Mouse (Mus musculus) cortical plate, adult 2 months (tissue): ENCODE measurements at regions not wholly inside any gene's neighbourhood (a gene's known extent, or its start where the extent isn't known, plus 50 kb on each side); places are given as distances from the start of the nearest gene placed in this dataset.

Experiments
- CTCF ChIP-seq: fragments of 200-500 bp; IDR thresholded peaks from 2 replicates; pipeline ENCODE4 v1.5.1; 2011; ENCODE audit warnings: mild to moderate bottlenecking, control low read depth, low read length; ENCODE audit not compliant: insufficient read depth; ENCODE audit errors: extremely low read depth
- POLR2A ChIP-seq: fragments of 200-500 bp; IDR thresholded peaks from 2 replicates; pipeline ENCODE4 v1.6.1; 2011; ENCODE audit warnings: mild to moderate bottlenecking, low read length, control low read depth; ENCODE audit not compliant: insufficient read depth; ENCODE audit errors: extremely low read depth

GRCm38 (mm10) chr6:127269021-127269420, 117.0 kb upstream of the Ccnd2 start:
- TF ChIP-seq CTCF (no peak), POLR2A (no peak)
